20 mouse cellular contexts compared by ENCODE assay signal in genomic region chr2:179170157-179170556, GRCm38 (mm10).
A peak's percentile ranks its signal among the peaks of the same experiment; 100 is the strongest.
DNase-seq lines count a peak whose midpoint lies in the region; ATAC-seq and TF ChIP-seq lines count a peak whose summit lies in the region.
"Had no signal": no experiment of that assay in that cellular context is flagged by ENCODE, and none has a peak within 500 bp of the region (broad histone marks: within the 10 kb centered on the region; RNA-seq: fewer than 3 reads in every experiment).

No protein-coding gene starts in this region.

- H3K79me2 ChIP-seq in liver, adult 2 months (ENCODE audit: control insufficient read depth, insufficient read depth, low read length), result no peaks in the 10 kb centered on the region

- 17% methylated on average over 6 of the region's 6 CpGs for WGBS in liver, adult 2 months
- 38% methylated on average over 6 of the region's 6 CpGs for WGBS in intestine, embryonic 15.5 days
- WGBS in limb, embryonic 10.5 days, result 57% methylated on average over 6 of the region's 6 CpGs

- DNase-seq in liver, adult 2 months (ENCODE audit: extremely low read depth, low read depth, low spot score), result peak; percentile 85
- no peak for DNase-seq in liver
- peak; percentile 22 for DNase-seq in limb, embryonic 10.5 days (ENCODE audit: low spot score)
- DNase-seq in gastrocnemius, adult 2 months, result no peak
- no peak for DNase-seq in right cerebral cortex, postnatal 36 days (ENCODE audit: low spot score in 2 of 2)
- DNase-seq: adrenal gland, postnatal 14 days; cerebellum, adult 2 months; gastrocnemius, postnatal 14 days; heart, postnatal 36 days had no signal

- intact Hi-C loops in gastrocnemius, adult 2 months (cut with DNase I), result no loop called here

- H3K27me3 ChIP-seq in liver, adult 2 months (ENCODE audit: control insufficient read depth, insufficient read depth, low read length), result no peaks in the 10 kb centered on the region
- H3K27me3 ChIP-seq in intestine, embryonic 15.5 days (replicated peaks), result no peaks in the 10 kb centered on the region
- H3K27me3 ChIP-seq in limb, embryonic 10.5 days (ENCODE audit: low read depth, poor library complexity, severe bottlenecking), result no peaks in the 10 kb centered on the region
- H3K27me3 ChIP-seq: CH12.LX; embryonic facial prominence, embryonic 15.5 days; hindbrain, embryonic 12.5 days; Patski had no signal

- H3K4me2 ChIP-seq in intestine, embryonic 15.5 days (replicated peaks), result peak overlapping the region; percentile 6
- H3K4me2 ChIP-seq: embryonic facial prominence, embryonic 15.5 days; heart, embryonic 13.5 days; hindbrain, embryonic 12.5 days had no signal

- H3K27ac ChIP-seq in liver, adult 2 months (replicated peaks; ENCODE audit: insufficient read depth, low read depth, low read length), result peak overlapping the region; percentile 78
- H3K27ac ChIP-seq in intestine, embryonic 15.5 days, result no peak overlapping the region
- no peak overlapping the region for H3K27ac ChIP-seq in limb, embryonic 10.5 days
- no peak overlapping the region for H3K27ac ChIP-seq in gastrocnemius, adult 2 months
- H3K27ac ChIP-seq: embryonic facial prominence, embryonic 15.5 days; forebrain, embryonic 10.5 days; heart, embryonic 13.5 days; hindbrain, embryonic 12.5 days had no signal

- no peaks in the 10 kb centered on the region for H3K9me3 ChIP-seq in intestine, embryonic 15.5 days
- no peaks in the 10 kb centered on the region for H3K9me3 ChIP-seq in limb, embryonic 10.5 days (replicated peaks)
- H3K9me3 ChIP-seq: embryonic facial prominence, embryonic 15.5 days; forebrain, embryonic 10.5 days; heart, embryonic 13.5 days had no signal

- TF ChIP-seq CTCF in liver, adult 2 months (IDR thresholded peaks at IDR 0.05; ENCODE audit: low read depth, low read length), result no peak
- TF ChIP-seq CTCF in gastrocnemius, adult 2 months (IDR thresholded peaks at IDR 0.05), result no peak

- peak; percentile 94 for ATAC-seq in intestine, embryonic 15.5 days
- ATAC-seq: activated CD4-positive, CD25-positive, alpha-beta regulatory T cell, adult 4 months; forebrain, embryonic 16.5 days; hindbrain, embryonic 16.5 days; Patski had no signal

- no peak overlapping the region for H3K9ac ChIP-seq in liver, adult 2 months (ENCODE audit: low read depth, low read length)
- H3K9ac ChIP-seq in intestine, embryonic 15.5 days, result no peak overlapping the region
- H3K9ac ChIP-seq: embryonic facial prominence, embryonic 15.5 days; heart, embryonic 13.5 days; hindbrain, embryonic 12.5 days had no signal

- H3K4me1 ChIP-seq in liver, adult 2 months (ENCODE audit: control insufficient read depth, insufficient read depth, low read length), result peaks cover 4% of the 10 kb centered on the region; the same call in 1 of the 2 replicates
- no peaks in the 10 kb centered on the region for H3K4me1 ChIP-seq in intestine, embryonic 15.5 days (replicated peaks)
- no peaks in the 10 kb centered on the region for H3K4me1 ChIP-seq in limb, embryonic 10.5 days
- H3K4me1 ChIP-seq: embryonic facial prominence, embryonic 15.5 days; heart, embryonic 13.5 days; hindbrain, embryonic 12.5 days had no signal

- no peak overlapping the region for H3K4me3 ChIP-seq in liver, adult 2 months (ENCODE audit: insufficient read depth, low read depth, low read length)
- no peak overlapping the region for H3K4me3 ChIP-seq in intestine, embryonic 15.5 days (replicated peaks)
- H3K4me3 ChIP-seq in limb, embryonic 10.5 days, result no peak overlapping the region
- no peak overlapping the region for H3K4me3 ChIP-seq in gastrocnemius, adult 2 months
- H3K4me3 ChIP-seq: embryonic facial prominence, embryonic 15.5 days; erythroblast, embryonic 14.5 days; forebrain, embryonic 10.5 days; heart, embryonic 13.5 days; hindbrain, embryonic 12.5 days had no signal

- H3K36me3 ChIP-seq in liver, adult 2 months (ENCODE audit: control insufficient read depth, insufficient read depth, low read length), result no peaks in the 10 kb centered on the region
- no peaks in the 10 kb centered on the region for H3K36me3 ChIP-seq in intestine, embryonic 15.5 days
- H3K36me3 ChIP-seq in limb, embryonic 10.5 days, result no peaks in the 10 kb centered on the region
- H3K36me3 ChIP-seq: embryonic facial prominence, embryonic 15.5 days; forebrain, embryonic 10.5 days; heart, embryonic 13.5 days; hindbrain, embryonic 12.5 days had no signal

- no peak for TF ChIP-seq POLR2A in liver, adult 2 months (IDR thresholded peaks at IDR 0.05; ENCODE audit: extremely low read depth, insufficient read depth, low read length)

Comparison
In these comparisons a context has a peak if more than half of its experiments do, and no peak if none do; other contexts are left out.
1. DNase-seq: peak in liver, adult 2 months (single experiment) and limb, embryonic 10.5 days (single experiment); none in liver (single experiment), gastrocnemius, adult 2 months (single experiment) and right cerebral cortex, postnatal 36 days (0 of 2).